Mouse (Mus musculus) naive thymus-derived CD4-positive, alpha-beta T cell, adult 2 months (primary cell): Measurements from ENCODE around the gene 6430548M08Rik.

Experiments used
- DNase-seq: peaks from one replicate; pipeline ENCODE4 v3.0.0-alpha.2; 2011; ENCODE audit warnings: low read depth

6430548M08Rik gene

GRCm38 (mm10) chr8:120184366-120184765 is 70.4 kb downstream of the 6430548M08Rik start:
- no peak for DNase-seq

GRCm38 (mm10) chr8:120184850-120185792 is 71.2 kb downstream of the 6430548M08Rik start:
- DNase-seq = no peak

GRCm38 (mm10) chr8:120186454-120186853 is 72.5 kb downstream of the 6430548M08Rik start:
- no peak for DNase-seq

GRCm38 (mm10) chr8:120188510-120188909 is 74.6 kb downstream of the 6430548M08Rik start:
- no peak for DNase-seq

- no peak for DNase-seq
Observed at GRCm38 (mm10) chr8:120189440-120189839, 75.5 kb downstream of the 6430548M08Rik start.

- no peak for DNase-seq
Observed at GRCm38 (mm10) chr8:120190107-120190809, 76.3 kb downstream of the 6430548M08Rik start.

- DNase-seq = no peak
Observed at GRCm38 (mm10) chr8:120190810-120191413, 77.0 kb downstream of the 6430548M08Rik start.

- DNase-seq = no peak
Observed at GRCm38 (mm10) chr8:120191633-120192032, 77.7 kb downstream of the 6430548M08Rik start.

GRCm38 (mm10) chr8:120192118-120192517 is 78.2 kb downstream of the 6430548M08Rik start:
- no peak for DNase-seq

- DNase-seq = no peak
Observed at GRCm38 (mm10) chr8:120201351-120201750, 87.4 kb downstream of the 6430548M08Rik start.

- DNase-seq = no peak
Observed at GRCm38 (mm10) chr8:120202546-120202945, 88.6 kb downstream of the 6430548M08Rik start.

GRCm38 (mm10) chr8:120204736-120205360 is 90.9 kb downstream of the 6430548M08Rik start:
- DNase-seq = no peak

GRCm38 (mm10) chr8:120205916-120206315 is 92.0 kb downstream of the 6430548M08Rik start:
- DNase-seq = peak; percentile 13

GRCm38 (mm10) chr8:120207364-120207763 is 93.4 kb downstream of the 6430548M08Rik start:
- no peak for DNase-seq

GRCm38 (mm10) chr8:120208113-120208512 is 94.2 kb downstream of the 6430548M08Rik start:
- DNase-seq = no peak

GRCm38 (mm10) chr8:120211345-120211744 is 97.4 kb downstream of the 6430548M08Rik start:
- DNase-seq = no peak

- no peak for DNase-seq
Observed at GRCm38 (mm10) chr8:120212596-120212995, 98.6 kb downstream of the 6430548M08Rik start.

- DNase-seq = no peak
Observed at GRCm38 (mm10) chr8:120213229-120213628, 99.3 kb downstream of the 6430548M08Rik start.

GRCm38 (mm10) chr8:120213939-120214338 is 100.0 kb downstream of the 6430548M08Rik start:
- no peak for DNase-seq
